Mouse (Mus musculus) small intestine, adult 2 months (tissue): ENCODE measurements around the gene Ankrd13a. TPM values are rescaled to one million over a fixed set of nuclear protein-coding genes. Genes with fewer than 3 reads are reported as not detected.
"Not testable (repeated sequence)": the region's sequence is repeated elsewhere in the genome, so short reads cannot be mapped to it uniquely, and the experiment has no call there.

Experiments used
- H3K27ac ChIP-seq: fragments of 200-500 bp; 2 replicates; pipeline ENCODE4 v1.5.1; 2012; ENCODE audit warnings: low read depth, low read length, control low read depth, inconsistent platforms; ENCODE audit not compliant: insufficient read depth
- H3K27me3 ChIP-seq: fragments of 200-500 bp; 2 replicates; pipeline ENCODE4 v1.6.1; 2012; ENCODE audit warnings: mild to moderate bottlenecking, moderate library complexity, low read length, inconsistent platforms; ENCODE audit not compliant: control insufficient read depth, insufficient read depth
- H3K36me3 ChIP-seq: fragments of 200-500 bp; 2 replicates; pipeline ENCODE4 v1.6.1; 2012; ENCODE audit warnings: mild to moderate bottlenecking, low read length, control low read depth, inconsistent platforms; ENCODE audit not compliant: control insufficient read depth, insufficient read depth
- H3K4me1 ChIP-seq: fragments of 200-500 bp; 2 replicates; pipeline ENCODE4 v1.6.1; 2012; ENCODE audit warnings: low read length, inconsistent platforms, mixed read lengths; ENCODE audit not compliant: control insufficient read depth, insufficient read depth, insufficient read length
- H3K4me3 ChIP-seq: fragments of 200-500 bp; 2 replicates; pipeline ENCODE4 v1.5.1; 2012; ENCODE audit warnings: low read depth, mild to moderate bottlenecking, control low read depth, inconsistent platforms, low read length, moderate library complexity
- CTCF ChIP-seq: fragments of 200-500 bp; IDR thresholded peaks from 2 replicates; pipeline ENCODE4 v1.5.1; 2012; ENCODE audit warnings: low read depth, mild to moderate bottlenecking, control low read depth, inconsistent platforms, low read length, moderate library complexity, mixed read lengths; ENCODE audit not compliant: insufficient replicate concordance, insufficient read length; ENCODE audit errors: extremely low read depth
- POLR2A ChIP-seq: fragments of 200-500 bp; IDR thresholded peaks from 2 replicates; pipeline ENCODE4 v1.6.1; 2012; ENCODE audit warnings: low read depth, mild to moderate bottlenecking, control low read depth, inconsistent platforms, low read length, moderate library complexity
- WGBS: fragments of 180-500 bp; shearing (Covaris S2); methylation state at CpG from one replicate; pipeline ENCODE4 v1.1.7; 2018; 5-methylcytosine and 5-hydroxymethylcytosine counted together
- polyA plus RNA-seq: library from polyadenylated mRNA; depleted of rRNA; stranded (reverse); fragments of >200 nt; gene quantifications from 2 replicates; pipeline ENCODE4 v1.2.3, GENCODE M21; 2012; rRNA removed

Ankrd13a gene
- polyA plus RNA-seq, 1 experiment: 110 TPM

DNA sequence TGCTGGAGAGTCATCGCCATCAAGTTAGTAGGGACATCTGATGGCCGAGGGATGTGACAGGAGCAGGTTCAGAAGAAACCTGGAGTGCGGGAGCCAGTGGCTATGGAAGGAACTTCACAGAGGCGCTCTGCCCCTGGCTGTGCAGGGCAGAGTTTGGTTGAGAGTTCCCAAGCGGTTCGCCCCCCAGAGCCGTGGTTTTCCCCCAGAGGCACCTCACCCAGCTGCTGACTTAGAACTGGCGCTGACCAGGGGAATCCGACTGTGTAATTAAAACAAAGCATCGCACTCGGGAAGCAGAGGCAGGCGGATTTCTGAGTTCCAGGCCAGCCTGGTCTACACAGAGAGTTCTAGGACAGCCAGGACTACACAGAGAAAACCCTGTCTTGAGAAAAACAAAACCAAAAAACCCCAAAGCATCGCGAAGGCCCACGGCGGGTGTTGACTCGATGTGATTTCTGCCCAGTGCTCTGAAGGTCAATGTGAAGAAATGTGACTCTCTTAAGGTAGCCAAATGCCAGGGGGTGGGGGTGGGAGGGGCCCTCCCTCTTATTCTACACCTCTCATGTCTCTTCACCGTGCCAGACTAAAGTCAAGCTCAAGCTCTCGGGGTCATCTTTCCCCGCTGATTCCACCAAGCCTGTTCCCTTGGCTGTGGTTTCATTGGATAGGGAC lies 77.2 kb downstream of the Ankrd13a start:
- WGBS: 83% methylated on average over 20 of the region's 20 CpGs
- Histone ChIP-seq H3K27ac (no peak overlapping the region), H3K4me3 (no peak overlapping the region), H3K27me3 (no peaks in the 10 kb centered on the region), H3K4me1 (no peaks in the 10 kb centered on the region), H3K36me3 (no peaks in the 10 kb centered on the region)
- no peak for TF ChIP-seq CTCF
- no peak for TF ChIP-seq POLR2A

DNA sequence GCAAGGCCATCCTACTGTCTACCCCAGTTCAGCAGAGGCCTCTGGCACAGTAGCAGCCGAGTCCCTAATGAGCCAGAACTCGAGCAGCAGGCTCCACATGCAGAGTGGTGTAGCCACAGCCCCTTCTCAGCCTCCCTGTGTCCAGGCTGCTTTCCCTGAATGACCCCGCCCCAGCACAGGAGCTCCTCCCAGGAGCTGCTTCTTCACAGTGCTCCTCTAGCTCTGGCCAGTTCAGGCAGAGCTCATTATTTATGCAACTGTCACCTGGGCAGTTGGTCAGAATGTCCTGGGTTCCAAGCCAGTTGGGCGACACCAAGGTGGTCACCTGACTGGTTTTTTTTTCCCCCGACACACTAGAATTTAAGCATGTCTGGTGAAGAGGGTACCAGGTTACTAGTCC lies 78.9 kb downstream of the Ankrd13a start, which contains the start of gene 4930519G04Rik:
Gene 4930519G04Rik (plus strand): TSS at position 301 of the 400 bp plus-strand sequence.
- H3K4me1 ChIP-seq, H3K27ac ChIP-seq, H3K4me3 ChIP-seq, H3K36me3 ChIP-seq, H3K27me3 ChIP-seq: not testable (repeated sequence)
- WGBS: 97% methylated on average over 3 of the region's 5 CpGs

Other genes with a start within 250 kb of the Ankrd13a start
- gene Fam222a, start 206.7 kb upstream of the Ankrd13a start, polyA plus RNA-seq: 2.8 and 5.3 TPM in 2 replicates
- 2.4 and 2.9 TPM in 2 replicates for gene Trpv4, start 116.3 kb upstream of the Ankrd13a start, polyA plus RNA-seq
- gene Gltp, start 83.7 kb upstream of the Ankrd13a start, polyA plus RNA-seq: 119 and 327 TPM in 2 replicates
- gene Tchp, start 66.9 kb upstream of the Ankrd13a start, polyA plus RNA-seq: 2.8 and 4.4 TPM in 2 replicates
- 16.4 and 25.1 TPM in 2 replicates for gene Git2, start 840 bp downstream of the Ankrd13a start, polyA plus RNA-seq
- 9.3 and 11.0 TPM in 2 replicates for gene 1500011B03Rik, start 48.8 kb downstream of the Ankrd13a start, polyA plus RNA-seq
- not detected in 2 replicates for gene 4930519G04Rik, start 79.0 kb downstream of the Ankrd13a start, polyA plus RNA-seq
- 0.05 TPM in 1 of 2 replicates, not detected in the other for gene Gm9936, start 84.0 kb downstream of the Ankrd13a start, polyA plus RNA-seq
- gene Oasl2, start 122.3 kb downstream of the Ankrd13a start, polyA plus RNA-seq: 7.2 and 53.4 TPM in 2 replicates
- 88.2 and 139 TPM in 2 replicates for gene Oasl1, start 148.6 kb downstream of the Ankrd13a start, polyA plus RNA-seq
- 8.5 and 13.6 TPM in 2 replicates for gene 2210016L21Rik, start 167.5 kb downstream of the Ankrd13a start, polyA plus RNA-seq
- gene Hnf1a, start 196.4 kb downstream of the Ankrd13a start, polyA plus RNA-seq: 24.1 and 46.9 TPM in 2 replicates
- 36.9 and 101 TPM in 2 replicates for gene Sppl3, start 236.5 kb downstream of the Ankrd13a start, polyA plus RNA-seq